Mouse (Mus musculus) heart, adult 8-10 months (tissue): ENCODE results near the gene Arl11. TPM values are rescaled to one million over a fixed set of nuclear protein-coding genes. Genes with fewer than 3 reads are reported as not detected.
A peak's percentile ranks its signal among the peaks of the same experiment; 100 is the strongest.

ENCODE experiments used
- DNase-seq: peaks from one replicate; pipeline ENCODE4 v3.0.0; 2022; ENCODE audit warnings: low spot score
- total RNA-seq, 4 experiments: library from RNA; stranded (reverse); gene quantifications; 2 replicates each; pipeline ENCODE4 v1.2.4; 2022

The Arl11 gene
- total RNA-seq, 4 experiments from 2014 or later = 0.47 to 0.86 (median 0.79) TPM

- DNase-seq = peak; percentile 80
Measured at GRCm38 (mm10) chr14:61327618-61328450, 18.3 kb downstream of the Arl11 start.

DNA sequence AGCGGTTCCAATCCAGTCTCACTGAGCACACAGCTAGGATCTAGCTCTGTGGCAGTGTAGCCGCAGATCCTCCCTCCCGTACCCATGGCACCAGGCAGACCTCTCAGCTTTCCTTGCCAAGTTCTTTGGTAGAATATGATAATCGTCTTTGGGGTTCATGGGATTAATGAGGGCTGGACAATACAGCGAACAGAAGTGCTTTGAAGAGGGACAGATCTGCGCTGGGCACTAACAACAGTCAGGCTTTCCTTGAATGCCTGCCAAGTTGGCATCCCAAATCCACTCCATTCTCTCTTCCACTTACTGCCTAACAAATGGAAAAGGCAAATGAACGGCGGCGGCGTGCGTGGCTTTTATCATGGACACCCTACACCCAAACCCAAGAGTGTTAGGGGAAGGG is 21.0 kb downstream of the Arl11 start:
- no peak for DNase-seq

GRCm38 (mm10) chr14:61330996-61331561 is 21.5 kb downstream of the Arl11 start:
- DNase-seq = peak; percentile 76

GRCm38 (mm10) chr14:61339381-61339780 is 29.8 kb downstream of the Arl11 start:
- no peak for DNase-seq

- DNase-seq = no peak
Measured at GRCm38 (mm10) chr14:61344590-61344989, 35.0 kb downstream of the Arl11 start.

GRCm38 (mm10) chr14:61346827-61347698 is 37.5 kb downstream of the Arl11 start:
- DNase-seq = no peak

DNA sequence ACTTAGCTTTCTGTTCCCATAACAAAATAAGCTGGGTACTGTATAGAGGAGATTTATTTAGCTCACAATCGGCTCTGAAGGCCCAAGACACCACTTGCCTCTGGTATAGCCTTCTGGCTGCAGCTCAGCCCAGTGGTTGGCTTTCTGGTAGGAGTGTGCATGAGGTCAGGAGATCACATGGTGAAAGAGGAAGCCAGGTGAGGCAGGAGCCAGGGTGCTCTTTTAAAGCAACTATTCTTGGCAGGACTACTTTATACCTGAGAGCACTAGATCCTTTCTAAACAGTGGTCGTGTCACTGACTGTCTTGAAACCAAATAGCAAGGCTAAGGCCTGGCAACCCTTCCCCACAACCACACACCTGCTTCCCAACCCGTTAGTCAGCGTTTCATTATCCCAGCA is 40.3 kb downstream of the Arl11 start:
- no peak for DNase-seq

DNA sequence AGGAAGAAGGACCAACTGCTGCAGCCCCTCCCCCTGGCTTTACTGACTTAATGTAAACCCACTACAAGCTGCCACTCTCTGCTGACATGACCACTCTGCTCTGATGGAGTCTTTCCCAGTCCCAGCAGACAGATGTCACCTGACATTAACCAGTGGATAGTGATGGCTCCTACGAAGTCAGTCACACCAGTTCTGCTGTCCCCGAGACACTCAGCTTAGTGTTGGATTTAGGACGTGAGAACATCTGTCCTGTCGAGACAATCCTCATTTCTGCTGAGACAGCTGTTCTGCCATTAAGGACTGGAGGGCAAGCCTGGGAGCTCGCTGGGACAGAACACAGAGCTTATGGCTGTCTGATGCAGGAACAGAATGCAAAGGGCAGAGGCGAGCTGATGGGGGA is 41.3 kb downstream of the Arl11 start:
- DNase-seq = no peak

GRCm38 (mm10) chr14:61354251-61355235 is 45.0 kb downstream of the Arl11 start:
- DNase-seq = no peak

DNA sequence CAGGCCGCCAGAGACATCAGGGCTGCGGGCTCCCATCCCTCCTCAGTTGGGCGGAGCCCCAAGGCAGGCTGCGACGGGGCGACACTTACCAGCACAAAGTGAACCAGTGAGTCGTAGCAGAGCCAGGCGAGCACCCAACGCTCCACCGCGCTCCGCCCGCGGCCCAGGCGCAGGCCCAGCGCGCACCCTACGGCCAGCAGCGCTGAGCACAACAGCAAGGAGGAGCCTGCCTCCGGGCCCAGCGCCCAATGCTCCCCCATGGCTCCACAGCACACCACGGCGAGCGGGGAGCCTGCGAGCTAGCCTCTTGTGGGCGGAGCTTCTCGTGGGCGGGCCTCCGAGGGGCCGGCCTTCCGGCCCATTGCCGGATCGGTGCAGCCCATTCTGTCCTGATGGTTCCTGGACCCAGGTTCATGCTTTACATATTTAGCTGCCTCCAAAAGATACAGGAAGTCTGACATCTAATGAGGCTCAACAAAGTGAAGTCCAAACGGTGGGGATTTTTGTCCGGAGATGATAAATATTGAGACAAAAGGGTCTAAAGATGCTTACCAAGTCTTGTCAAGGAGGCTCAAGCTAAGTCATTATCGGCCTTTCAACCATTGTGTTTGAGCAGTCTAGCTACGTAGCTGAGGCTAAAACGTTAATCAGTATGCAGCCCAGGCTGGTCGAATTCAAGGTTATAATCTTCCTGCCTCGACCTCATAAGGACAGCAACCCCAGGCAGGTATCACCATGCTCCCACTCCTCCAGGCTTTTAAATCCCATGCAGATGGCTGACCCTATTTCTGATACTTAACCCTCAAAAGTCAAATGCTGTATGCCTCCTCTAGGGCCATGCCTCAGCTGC is 50.8 kb downstream of the Arl11 start, which contains the start of gene Ebpl:
TSS of gene Ebpl (minus strand) at position 309 of the 850 bp plus-strand sequence.
- DNase-seq = peak; percentile 92

DNA sequence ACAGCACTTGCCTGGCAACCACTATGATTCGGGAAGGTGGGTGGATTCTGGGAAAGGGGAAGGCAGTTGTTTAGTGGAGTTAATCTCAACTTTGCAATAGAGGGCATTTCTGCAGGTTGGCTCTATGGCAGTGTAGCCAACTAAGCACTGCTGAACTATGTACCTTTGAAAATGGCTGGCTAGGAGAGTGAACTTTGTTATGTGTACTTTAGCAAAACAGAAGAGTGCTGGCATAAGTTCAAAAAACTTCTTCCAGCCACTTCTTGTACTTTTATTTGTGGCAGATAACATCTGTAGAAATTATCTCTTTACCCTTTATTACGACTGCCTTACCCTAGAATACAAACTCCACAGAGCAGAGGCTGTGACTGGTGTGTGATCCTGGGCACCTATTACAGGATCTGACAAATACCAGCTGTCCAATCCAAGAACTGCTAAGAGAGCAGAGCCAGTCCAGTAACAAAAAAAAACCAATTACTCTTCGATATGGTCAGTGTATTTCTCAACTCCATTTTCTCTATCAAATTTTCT is 51.5 kb downstream of the Arl11 start:
- DNase-seq = no peak

Other genes with a start within 250 kb of the Arl11 start
- 10 to 100 TPM; 21.1 to 33.7 (median 25.7) TPM for gene Sacs, start 171.3 kb upstream of the Arl11 start, total RNA-seq
- gene Sgcg, start 51.3 kb upstream of the Arl11 start, total RNA-seq = 100 to 1,000 TPM; 202 to 221 (median 214) TPM
- 1 to 10 TPM; 1.3 to 1.6 (median 1.4) TPM for gene Ebpl, start 50.7 kb downstream of the Arl11 start, total RNA-seq
- 10 to 100 TPM; 51.4 to 63.7 (median 59.9) TPM for gene Kpna3, start 130.1 kb downstream of the Arl11 start, total RNA-seq
- 10 to 100 TPM; 52.6 to 61.9 (median 58.5) TPM for gene Spryd7, start 247.1 kb downstream of the Arl11 start, total RNA-seq